Mouse (Mus musculus) myocyte (in vitro differentiated cells): ENCODE results near the gene Adcy9.

Source experiments
- CEBPB ChIP-seq: IDR thresholded peaks from 2 replicates; pipeline ENCODE4 v1.6.1; 2011; ENCODE audit warnings: mild to moderate bottlenecking, moderate library complexity; ENCODE audit not compliant: poor library complexity, insufficient read depth, severe bottlenecking
- MAX ChIP-seq: IDR thresholded peaks from one replicate; pipeline ENCODE4 v1.6.1; 2011; ENCODE audit warnings: low read depth, mild to moderate bottlenecking, control low read depth
- MYOG ChIP-seq, 3 experiments: IDR thresholded peaks; one replicate each; pipeline ENCODE4 v1.6.1; 2011; ENCODE audit warnings: control low read depth in 2 of 3, low read depth in 2 of 3, mild to moderate bottlenecking in 2 of 3; ENCODE audit not compliant: insufficient read length in 2 of 3, control insufficient read depth in 1 of 3, insufficient read depth in 1 of 3
- POLR2A ChIP-seq: IDR thresholded peaks from one replicate; pipeline ENCODE4 v1.6.1; 2011; ENCODE audit warnings: low read depth, mild to moderate bottlenecking, control low read depth, moderate library complexity; ENCODE audit not compliant: insufficient read length
- POLR2AphosphoS2 ChIP-seq: IDR thresholded peaks from one replicate; pipeline ENCODE4 v1.6.1; 2011; ENCODE audit warnings: low read depth, control low read depth; ENCODE audit not compliant: insufficient read length
- SRF ChIP-seq: IDR thresholded peaks from one replicate; pipeline ENCODE4 v1.6.1; 2011; ENCODE audit warnings: low read depth; ENCODE audit not compliant: control insufficient read depth, insufficient read length
- TCF12 ChIP-seq: IDR thresholded peaks from one replicate; pipeline ENCODE4 v1.6.1; 2011; ENCODE audit warnings: mild to moderate bottlenecking, control low read depth; ENCODE audit not compliant: poor library complexity, insufficient read depth, severe bottlenecking
- USF1 ChIP-seq: IDR thresholded peaks from one replicate; pipeline ENCODE4 v1.6.1; 2011; ENCODE audit warnings: low read depth, mild to moderate bottlenecking, control low read depth, moderate library complexity

DNA sequence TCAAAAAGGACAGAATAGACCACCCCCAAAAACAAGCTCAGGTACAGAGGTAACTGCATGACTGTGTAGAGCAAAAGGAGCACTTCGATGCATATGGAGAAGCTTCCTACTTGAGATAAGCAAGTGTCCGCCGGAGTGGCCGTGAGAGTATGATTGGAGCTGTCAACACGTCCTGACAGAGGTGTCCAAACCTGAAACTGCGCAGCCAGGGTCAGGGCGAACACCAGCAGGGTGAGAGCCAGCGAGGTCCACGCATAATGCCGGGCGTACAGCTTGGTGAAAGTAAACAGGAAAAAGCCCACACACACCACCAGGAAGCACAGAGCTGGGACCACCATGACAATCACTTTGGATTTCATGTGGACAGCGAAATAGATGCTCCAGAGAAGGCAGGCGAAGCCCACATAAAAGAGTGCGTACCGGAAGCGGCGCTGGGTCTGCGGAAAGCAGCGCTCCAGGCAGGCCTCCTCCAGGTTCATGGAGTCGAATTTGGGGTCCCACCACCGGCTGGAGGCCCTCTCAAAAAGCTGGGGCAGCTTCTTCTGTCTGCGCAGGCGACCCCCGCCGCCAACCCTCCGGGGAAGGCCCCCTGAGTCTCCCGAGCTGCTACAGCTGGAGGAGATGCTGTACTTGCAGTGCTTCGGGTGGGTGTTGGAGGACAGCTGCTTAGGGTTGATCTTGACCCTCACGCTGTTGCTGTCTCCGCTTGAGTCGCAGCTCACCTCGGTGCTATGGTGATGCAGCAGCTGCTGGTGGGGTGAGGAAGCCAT is 1.3 kb downstream of the Adcy9 start:
- TF ChIP-seq CEBPB = no peak
- TF ChIP-seq TCF12 = no peak
- no peak for TF ChIP-seq POLR2A
- TF ChIP-seq SRF = no peak
- TF ChIP-seq USF1 = no peak
- no peak for TF ChIP-seq POLR2AphosphoS2
- TF ChIP-seq MYOG (IDR thresholded peaks at IDR 0.05; ENCODE audit: control insufficient read depth in 1 of 3, insufficient read depth in 1 of 3, insufficient read length in 2 of 3, low read depth in 2 of 3) = no peak
- no peak for TF ChIP-seq MAX
